Mouse (Mus musculus) liver, embryonic 15.5 days (tissue): ENCODE data around the gene Jazf1. TPM values are rescaled to one million over a fixed set of nuclear protein-coding genes. Genes with fewer than 3 reads are reported as not detected.

Source experiments
- ATAC-seq: fragments of 200-750 bp; cut with Nextera tagmentation; 2 replicates; pipeline ENCODE4 v1.8.0; 2017; ENCODE audit warnings: moderate number of reproducible peaks, mild to moderate bottlenecking, moderate library complexity; ENCODE audit not compliant: insufficient read depth
- H3K27ac ChIP-seq: fragments of 300-500 bp; sonication (generic); replicated peaks from 2 replicates; pipeline ENCODE4 v1.5.1; 2015; ENCODE audit warnings: mild to moderate bottlenecking, inconsistent platforms
- H3K27me3 ChIP-seq: fragments of 300-500 bp; sonication (generic); 2 replicates; pipeline ENCODE4 v1.6.1; 2015; ENCODE audit warnings: mild to moderate bottlenecking, inconsistent platforms
- H3K36me3 ChIP-seq: fragments of 300-500 bp; sonication (generic); replicated peaks from 2 replicates; pipeline ENCODE4 v1.6.1; 2015; ENCODE audit warnings: moderate library complexity, mild to moderate bottlenecking, inconsistent platforms
- H3K4me1 ChIP-seq: fragments of 300-500 bp; sonication (generic); replicated peaks from 2 replicates; pipeline ENCODE4 v1.6.1; 2015; ENCODE audit warnings: inconsistent platforms
- H3K4me2 ChIP-seq: fragments of 300-500 bp; sonication (generic); 2 replicates; pipeline ENCODE4 v1.6.1; 2015; ENCODE audit warnings: moderate library complexity, mild to moderate bottlenecking, inconsistent platforms
- H3K4me3 ChIP-seq: fragments of 300-500 bp; sonication (generic); replicated peaks from 2 replicates; pipeline ENCODE4 v1.5.1; 2015; ENCODE audit warnings: mild to moderate bottlenecking, inconsistent platforms
- H3K9ac ChIP-seq: fragments of 300-500 bp; sonication (generic); 2 replicates; pipeline ENCODE4 v1.6.1; 2015; ENCODE audit warnings: moderate library complexity, mild to moderate bottlenecking, inconsistent platforms
- H3K9me3 ChIP-seq: fragments of 300-500 bp; sonication (generic); replicated peaks from 2 replicates; pipeline ENCODE4 v1.6.1; 2016; ENCODE audit warnings: inconsistent platforms
- WGBS: fragments of 180-500 bp; shearing (Covaris S2); methylation state at CpG from one replicate; pipeline ENCODE4 v1.1.7; 2015; ENCODE audit warnings: mixed read lengths; ENCODE audit not compliant: insufficient replicate concordance; 5-methylcytosine and 5-hydroxymethylcytosine counted together
- polyA plus RNA-seq: library from polyadenylated mRNA; unstranded; fragments of >200 nt; fragmentation: Nextera tagmentation; extraction: Ambion mirVana; gene quantifications from 2 replicates; pipeline ENCODE4 v1.2.1, GENCODE M21; 2015

The Jazf1 gene
- polyA plus RNA-seq, 1 experiment from 2014 or later, result 2.2 TPM

DNA sequence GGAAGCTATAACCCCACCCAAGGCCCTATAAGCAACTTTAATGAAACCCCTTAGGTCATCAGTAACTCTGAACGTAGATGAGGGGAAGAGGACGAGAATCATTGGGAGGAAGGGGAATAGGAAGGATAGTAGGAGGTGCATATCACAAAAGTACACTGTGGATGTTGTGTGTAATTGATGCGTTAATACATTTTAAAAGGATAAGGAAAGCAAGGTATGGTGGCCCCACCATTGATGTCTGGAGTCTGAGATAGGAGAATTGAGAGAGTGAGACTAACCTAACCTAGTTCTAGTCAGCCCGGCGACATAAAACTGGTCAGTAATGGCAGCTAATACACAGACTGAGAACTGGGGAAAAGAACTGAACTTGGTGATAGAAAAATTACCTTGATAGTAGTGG is 315.6 kb downstream of the Jazf1 start:
- H3K36me3 ChIP-seq, result peaks cover 54% of the 10 kb centered on the region
- H3K27me3 ChIP-seq, result no peaks in the 10 kb centered on the region
- H3K9me3 ChIP-seq, result no peaks in the 10 kb centered on the region
- no peak overlapping the region for H3K9ac ChIP-seq
- WGBS, result 75% methylated on average over 5 of the region's 5 CpGs
- no peak overlapping the region for H3K4me3 ChIP-seq
- ATAC-seq, result no peak
- H3K27ac ChIP-seq, result no peak overlapping the region
- no peaks in the 10 kb centered on the region for H3K4me1 ChIP-seq
- H3K4me2 ChIP-seq, result no peak overlapping the region

DNA sequence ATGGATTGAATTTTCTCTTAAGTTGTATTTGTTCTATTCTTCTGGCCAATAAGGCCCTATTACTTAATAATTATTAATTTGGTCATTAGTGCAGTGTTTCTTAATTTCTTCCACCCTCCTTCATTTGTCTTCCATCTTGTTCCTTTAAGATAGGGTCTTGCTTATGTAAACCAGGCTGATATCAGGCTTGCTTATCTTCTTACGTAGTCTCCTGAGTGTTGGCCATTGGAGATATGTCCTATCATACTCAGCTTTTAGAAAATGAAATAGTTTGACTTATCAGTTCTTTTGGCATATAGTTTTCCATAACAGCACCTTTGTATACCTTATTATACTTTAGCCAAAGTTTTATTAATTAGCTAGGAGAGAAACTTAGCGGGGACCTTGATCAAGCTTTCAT is 333.8 kb downstream of the Jazf1 start:
- Histone ChIP-seq H3K4me2 (no peak overlapping the region), H3K4me1 (0 out of 2 replicates have a peak, but pooled peaks cover 2% of the 10 kb centered on the region), H3K9me3 (no peaks in the 10 kb centered on the region), H3K9ac (no peak overlapping the region), H3K27me3 (no peaks in the 10 kb centered on the region), H3K36me3 (peaks cover 54% of the 10 kb centered on the region), H3K4me3 (no peak overlapping the region), H3K27ac (no peak overlapping the region)
- WGBS, result 65% methylated on average over 2 of the region's 2 CpGs
- no peak for ATAC-seq

DNA sequence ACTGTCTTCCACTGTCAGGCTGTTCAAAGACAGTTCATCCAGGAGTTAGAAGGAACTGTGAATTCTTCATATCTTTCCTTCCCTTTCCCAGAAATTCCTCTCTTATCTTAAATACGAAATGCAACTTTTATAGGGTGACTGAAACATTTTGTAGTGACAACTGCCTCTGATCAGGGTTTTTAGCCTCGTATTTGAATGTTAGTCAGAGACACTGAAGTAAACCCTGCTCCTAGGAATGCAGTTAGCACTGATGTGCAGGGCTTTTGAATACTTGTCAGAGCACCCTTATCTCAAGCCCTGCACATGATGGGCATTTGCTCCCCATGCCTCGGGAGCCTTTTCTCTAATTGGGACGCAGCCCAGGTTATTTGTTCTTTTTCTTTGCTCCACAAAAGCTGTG is 338.1 kb downstream of the Jazf1 start:
- Histone ChIP-seq H3K9ac (no peak overlapping the region), H3K9me3 (no peaks in the 10 kb centered on the region), H3K27ac (no peak overlapping the region), H3K4me2 (no peak overlapping the region), H3K4me3 (no peak overlapping the region), H3K4me1 (0 out of 2 replicates have a peak, but pooled peaks cover 2% of the 10 kb centered on the region), H3K27me3 (no peaks in the 10 kb centered on the region), H3K36me3 (peaks cover 51% of the 10 kb centered on the region)
- 60% methylated on average over 4 of the region's 4 CpGs for WGBS
- ATAC-seq, result no peak

DNA sequence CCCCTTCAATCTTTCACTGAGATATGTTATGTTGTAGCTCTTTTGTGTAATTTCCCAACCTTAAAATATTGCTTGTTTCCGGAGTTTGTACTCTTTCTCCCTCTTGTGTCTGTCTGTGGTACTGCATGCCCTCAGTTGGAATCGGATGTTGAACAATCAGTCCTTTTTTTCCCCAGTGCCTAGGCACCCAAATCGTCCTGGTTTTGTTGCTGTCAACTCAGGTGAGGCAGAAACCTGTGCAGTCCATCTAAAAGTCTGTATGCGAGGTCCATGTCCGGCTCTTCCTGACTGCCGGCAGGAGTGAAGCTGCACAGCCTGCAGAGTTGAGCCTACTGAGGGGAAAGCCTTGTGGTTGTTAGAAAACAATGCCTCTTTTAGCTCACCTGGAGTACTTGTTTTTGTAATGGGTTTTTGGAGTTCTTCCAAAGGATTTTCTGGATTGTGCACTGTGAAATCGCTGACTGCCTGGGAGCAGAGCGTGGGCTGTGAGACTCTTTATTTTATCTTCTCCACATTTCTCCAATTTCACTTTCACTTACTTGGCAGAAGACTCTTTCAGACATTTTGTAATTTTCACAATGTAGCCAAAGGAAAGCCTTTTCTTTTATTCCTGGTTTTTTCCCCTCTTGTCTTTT is 343.5 kb downstream of the Jazf1 start:
- Histone ChIP-seq H3K27ac (no peak overlapping the region), H3K4me2 (no peak overlapping the region), H3K9me3 (no peaks in the 10 kb centered on the region), H3K4me1 (0 out of 2 replicates have a peak, but pooled peaks cover 5% of the 10 kb centered on the region), H3K4me3 (no peak overlapping the region), H3K36me3 (peaks cover 52% of the 10 kb centered on the region), H3K27me3 (no peaks in the 10 kb centered on the region), H3K9ac (no peak overlapping the region)
- no peak for ATAC-seq
- 59% methylated on average over 8 of the region's 8 CpGs for WGBS

Other genes starting within 250 kb of the Jazf1 start
- gene Creb5, start 218.6 kb upstream of the Jazf1 start, polyA plus RNA-seq, result 0.22 and 0.33 TPM in 2 replicates